Mouse (Mus musculus): Measurements from ENCODE around the gene Pink1. TPM values are rescaled to one million over a fixed set of nuclear protein-coding genes. Genes with fewer than 3 reads are reported as not detected.

Gene Pink1
- total RNA-seq, 2 experiments from 2014 or later, result 181 to 190 TPM

- intact Hi-C loops (cut with DNase I), result loop anchor here (10.0 kb wide), 1 partner anchor 534 kb away; no protein-coding TSS in a partner anchor
Measured at GRCm38 (mm10) chr4:138320711-138321110, 5.4 kb downstream of the Pink1 start.

GRCm38 (mm10) chr4:138319508-138319907 lies 6.6 kb downstream of the Pink1 start:
- intact Hi-C loops (cut with DNase I), result loop anchor here (2.0 kb wide), 1 partner anchor 107 kb away; no protein-coding TSS in a partner anchor
- peak; percentile 91 to 92 for DNase-seq (ENCODE audit: low spot score in 2 of 2)

More at GRCm38 (mm10) chr4:138320711-138321110, 5.4 kb downstream of the Pink1 start:
- DNase-seq (ENCODE audit: low spot score in 2 of 2), result no peak

GRCm38 (mm10) chr4:138318509-138319266 lies 7.4 kb downstream of the Pink1 start:
- intact Hi-C loops (cut with DNase I), result loop anchor here (2.0 kb wide), 1 partner anchor 108 kb away; no protein-coding TSS in a partner anchor
- peak in 1 of 2 experiments; percentile 66 for DNase-seq (ENCODE audit: low spot score in 2 of 2)

GRCm38 (mm10) chr4:138316369-138316768 lies 9.7 kb downstream of the Pink1 start:
- no peak for DNase-seq (ENCODE audit: low spot score in 2 of 2)
- intact Hi-C loops (cut with DNase I), result no loop called here

GRCm38 (mm10) chr4:138315781-138316180 lies 10.3 kb downstream of the Pink1 start:
- intact Hi-C loops (cut with DNase I), result no loop called here
- DNase-seq (ENCODE audit: low spot score in 2 of 2), result no peak

- DNase-seq (ENCODE audit: low spot score in 2 of 2), result no peak
- intact Hi-C loops (cut with DNase I), result no loop called here
Measured at GRCm38 (mm10) chr4:138313795-138314194, 12.3 kb downstream of the Pink1 start.

- intact Hi-C loops (cut with DNase I), result no loop called here
- DNase-seq (ENCODE audit: low spot score in 2 of 2), result no peak
Measured at GRCm38 (mm10) chr4:138313021-138313420, 13.1 kb downstream of the Pink1 start.

GRCm38 (mm10) chr4:138312105-138312504 lies 14.0 kb downstream of the Pink1 start:
- intact Hi-C loops (cut with DNase I), result no loop called here
- no peak for DNase-seq (ENCODE audit: low spot score in 2 of 2)

- intact Hi-C loops (cut with DNase I), result no loop called here
- DNase-seq (ENCODE audit: low spot score in 2 of 2), result no peak
Measured at GRCm38 (mm10) chr4:138311595-138311994, 14.5 kb downstream of the Pink1 start.

GRCm38 (mm10) chr4:138310311-138310910 lies 15.7 kb downstream of the Pink1 start:
- DNase-seq (ENCODE audit: low spot score in 2 of 2), result no peak
- intact Hi-C loops (cut with DNase I), result no loop called here

- DNase-seq (ENCODE audit: low spot score in 2 of 2), result no peak
- intact Hi-C loops (cut with DNase I), result no loop called here
Measured at GRCm38 (mm10) chr4:138307739-138308138, 18.4 kb downstream of the Pink1 start.

GRCm38 (mm10) chr4:138307025-138307424 lies 19.1 kb downstream of the Pink1 start:
- intact Hi-C loops (cut with DNase I), result no loop called here
- DNase-seq (ENCODE audit: low spot score in 2 of 2), result no peak

GRCm38 (mm10) chr4:138304340-138305104 lies 21.6 kb downstream of the Pink1 start, which contains the start of gene Ddost:
Gene Ddost (plus strand): TSS chr4:138304730.
- intact Hi-C loops (cut with DNase I), result no loop called here
- DNase-seq (ENCODE audit: low spot score in 2 of 2), result peak; percentile 99 to 100

GRCm38 (mm10) chr4:138303742-138304141 lies 22.4 kb downstream of the Pink1 start:
- intact Hi-C loops (cut with DNase I), result no loop called here
- no peak for DNase-seq (ENCODE audit: low spot score in 2 of 2)

GRCm38 (mm10) chr4:138303011-138303410 lies 23.1 kb downstream of the Pink1 start:
- DNase-seq (ENCODE audit: low spot score in 2 of 2), result no peak
- intact Hi-C loops (cut with DNase I), result no loop called here

- intact Hi-C loops (cut with DNase I), result no loop called here
- DNase-seq (ENCODE audit: low spot score in 2 of 2), result no peak
Measured at GRCm38 (mm10) chr4:138301271-138301780, 24.8 kb downstream of the Pink1 start.

GRCm38 (mm10) chr4:138293949-138294550 lies 32.1 kb downstream of the Pink1 start:
- intact Hi-C loops (cut with DNase I), result no loop called here
- DNase-seq (ENCODE audit: low spot score in 2 of 2), result no peak

- peak in 1 of 2 experiments; percentile 41 for DNase-seq (ENCODE audit: low spot score in 2 of 2)
- intact Hi-C loops (cut with DNase I), result no loop called here
Measured at GRCm38 (mm10) chr4:138293261-138293948, 32.7 kb downstream of the Pink1 start.

- no peak for DNase-seq (ENCODE audit: low spot score in 2 of 2)
- intact Hi-C loops (cut with DNase I), result no loop called here
Measured at GRCm38 (mm10) chr4:138292028-138292427, 34.1 kb downstream of the Pink1 start.

All from left cerebral cortex, postnatal 14 days (tissue).